Mouse (Mus musculus): ENCODE measurements at regions not wholly inside any gene's neighbourhood (a gene's known extent, or its start where the extent isn't known, plus 50 kb on each side); places are given as distances from the start of the nearest gene placed in this dataset.
A peak's percentile ranks its signal among the peaks of the same experiment; 100 is the strongest.

- in situ Hi-C loops (cut with MboI; ENCODE audit: low sequenced_read_pairs in 2 of 2, unreplicated experiment in 2 of 2), result no loop called here
- DNase-seq (ENCODE audit: low read depth, low spot score), result no peak
Measured at GRCm38 (mm10) chr15:17569205-17569604, 840.6 kb downstream of the Cdh9 start.

DNA sequence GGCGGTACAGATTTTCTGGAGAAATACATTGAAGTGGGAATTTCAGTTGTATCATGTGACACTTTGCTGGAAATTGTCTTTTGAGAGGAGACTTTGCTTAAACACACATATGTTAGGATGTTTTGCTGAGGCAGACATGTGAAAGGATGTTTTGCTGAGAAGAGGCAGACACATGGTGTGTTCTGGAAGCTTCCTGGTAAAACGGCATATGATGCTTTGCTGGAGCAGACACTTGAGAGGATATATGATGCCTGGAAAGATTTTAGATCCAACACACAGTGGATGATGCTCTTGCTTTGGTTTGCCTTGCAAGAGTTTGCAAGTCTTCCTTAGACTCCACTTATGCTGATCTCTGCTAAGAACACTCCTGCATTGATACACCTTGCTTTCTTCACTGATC, 860.1 kb downstream of the Cdh9 start:
- no peak overlapping the region for H3K27ac ChIP-seq (ENCODE audit: insufficient read depth, low read depth, low read length, poor library complexity, severe bottlenecking)
- in situ Hi-C loops (cut with MboI; ENCODE audit: low sequenced_read_pairs in 2 of 2, unreplicated experiment in 2 of 2), result no loop called here

More at GRCm38 (mm10) chr15:17569205-17569604, 840.6 kb downstream of the Cdh9 start:
- Histone ChIP-seq H3K9me3 (ENCODE audit: control insufficient read depth, insufficient read depth, low read depth, low read length) (no peaks in the 10 kb centered on the region), H3K4me3 (ENCODE audit: insufficient read depth in 1 of 2, low read depth in 1 of 2, low read length in 2 of 2, poor library complexity in 1 of 2, severe bottlenecking in 1 of 2) (no peak overlapping the region), H3K36me3 (ENCODE audit: control insufficient read depth, insufficient read depth, low read length, poor library complexity, severe bottlenecking) (no peaks in the 10 kb centered on the region), H3K4me1 (ENCODE audit: control insufficient read depth in 2 of 2, insufficient read depth in 2 of 2, low read length in 2 of 2, poor library complexity in 1 of 2) (no peaks in the 10 kb centered on the region), H3K9ac (ENCODE audit: insufficient read depth, low read depth, low read length, poor library complexity, severe bottlenecking) (no peak overlapping the region), H3K27ac (ENCODE audit: insufficient read depth, low read depth, low read length, poor library complexity, severe bottlenecking) (no peak overlapping the region)
- no peak for TF ChIP-seq ZNF384 (IDR thresholded peaks at IDR 0.05; ENCODE audit: low read depth, low read length)
- no peak for TF ChIP-seq CHD2 (IDR thresholded peaks at IDR 0.05; ENCODE audit: low read depth, low read length)
- no peak for TF ChIP-seq MAFK (IDR thresholded peaks at IDR 0.05; ENCODE audit: insufficient read depth, low read depth, low read length)
- no peak for TF ChIP-seq ZC3H11A (IDR thresholded peaks at IDR 0.05; ENCODE audit: borderline replicate concordance, low read depth, low read length)

GRCm38 (mm10) chr15:17604402-17604801, 875.8 kb downstream of the Cdh9 start:
- H3K36me3 ChIP-seq (ENCODE audit: control insufficient read depth, insufficient read depth, low read length, poor library complexity, severe bottlenecking), result no peaks in the 10 kb centered on the region
- H3K4me3 ChIP-seq (ENCODE audit: insufficient read depth in 1 of 2, low read depth in 1 of 2, low read length in 2 of 2, poor library complexity in 1 of 2, severe bottlenecking in 1 of 2), result no peak overlapping the region
- DNase-seq (ENCODE audit: low read depth, low spot score), result no peak
- H3K4me1 ChIP-seq (ENCODE audit: control insufficient read depth in 2 of 2, insufficient read depth in 2 of 2, low read length in 2 of 2, poor library complexity in 1 of 2), result no peaks in the 10 kb centered on the region
- no peak overlapping the region for H3K9ac ChIP-seq (ENCODE audit: insufficient read depth, low read depth, low read length, poor library complexity, severe bottlenecking)
- no peaks in the 10 kb centered on the region for H3K9me3 ChIP-seq (ENCODE audit: control insufficient read depth, insufficient read depth, low read depth, low read length)
- no peak for TF ChIP-seq MAFK (IDR thresholded peaks at IDR 0.05; ENCODE audit: insufficient read depth, low read depth, low read length)
- no peak for TF ChIP-seq CHD2 (IDR thresholded peaks at IDR 0.05; ENCODE audit: low read depth, low read length)
- TF ChIP-seq ZC3H11A (IDR thresholded peaks at IDR 0.05; ENCODE audit: borderline replicate concordance, low read depth, low read length), result no peak
- TF ChIP-seq ZNF384 (IDR thresholded peaks at IDR 0.05; ENCODE audit: low read depth, low read length), result no peak
- in situ Hi-C loops (cut with MboI; ENCODE audit: low sequenced_read_pairs in 2 of 2, unreplicated experiment in 2 of 2), result no loop called here
- H3K27ac ChIP-seq (ENCODE audit: insufficient read depth, low read depth, low read length, poor library complexity, severe bottlenecking), result no peak overlapping the region

More for the DNA sequence above, 860.1 kb downstream of the Cdh9 start:
- Histone ChIP-seq H3K4me3 (ENCODE audit: insufficient read depth in 1 of 2, low read depth in 1 of 2, low read length in 2 of 2, poor library complexity in 1 of 2, severe bottlenecking in 1 of 2) (no peak overlapping the region), H3K36me3 (ENCODE audit: control insufficient read depth, insufficient read depth, low read length, poor library complexity, severe bottlenecking) (no peaks in the 10 kb centered on the region), H3K9me3 (ENCODE audit: control insufficient read depth, insufficient read depth, low read depth, low read length) (no peaks in the 10 kb centered on the region), H3K9ac (ENCODE audit: insufficient read depth, low read depth, low read length, poor library complexity, severe bottlenecking) (no peak overlapping the region), H3K4me1 (ENCODE audit: control insufficient read depth in 2 of 2, insufficient read depth in 2 of 2, low read length in 2 of 2, poor library complexity in 1 of 2) (no peaks in the 10 kb centered on the region)
- TF ChIP-seq MAFK (IDR thresholded peaks at IDR 0.05; ENCODE audit: insufficient read depth, low read depth, low read length), result no peak
- no peak for TF ChIP-seq ZC3H11A (IDR thresholded peaks at IDR 0.05; ENCODE audit: borderline replicate concordance, low read depth, low read length)
- TF ChIP-seq ZNF384 (IDR thresholded peaks at IDR 0.05; ENCODE audit: low read depth, low read length), result no peak
- no peak for TF ChIP-seq CHD2 (IDR thresholded peaks at IDR 0.05; ENCODE audit: low read depth, low read length)
- no peak for TF ChIP-seq HCFC1 (IDR thresholded peaks at IDR 0.05; ENCODE audit: borderline replicate concordance, insufficient read depth, low read length)
- no peak for DNase-seq (ENCODE audit: low read depth, low spot score)

GRCm38 (mm10) chr15:17614945-17615344, 886.4 kb downstream of the Cdh9 start:
- in situ Hi-C loops (cut with MboI; ENCODE audit: low sequenced_read_pairs in 2 of 2, unreplicated experiment in 2 of 2), result no loop called here
- Histone ChIP-seq H3K27ac (ENCODE audit: insufficient read depth, low read depth, low read length, poor library complexity, severe bottlenecking) (no peak overlapping the region), H3K4me3 (ENCODE audit: insufficient read depth in 1 of 2, low read depth in 1 of 2, low read length in 2 of 2, poor library complexity in 1 of 2, severe bottlenecking in 1 of 2) (no peak overlapping the region), H3K9me3 (ENCODE audit: control insufficient read depth, insufficient read depth, low read depth, low read length) (no peaks in the 10 kb centered on the region), H3K4me1 (ENCODE audit: control insufficient read depth in 2 of 2, insufficient read depth in 2 of 2, low read length in 2 of 2, poor library complexity in 1 of 2) (no peaks in the 10 kb centered on the region), H3K9ac (ENCODE audit: insufficient read depth, low read depth, low read length, poor library complexity, severe bottlenecking) (no peak overlapping the region), H3K36me3 (ENCODE audit: control insufficient read depth, insufficient read depth, low read length, poor library complexity, severe bottlenecking) (no peaks in the 10 kb centered on the region)
- TF ChIP-seq HCFC1 (IDR thresholded peaks at IDR 0.05; ENCODE audit: borderline replicate concordance, insufficient read depth, low read length), result no peak
- TF ChIP-seq CHD2 (IDR thresholded peaks at IDR 0.05; ENCODE audit: low read depth, low read length), result no peak
- no peak for TF ChIP-seq MAFK (IDR thresholded peaks at IDR 0.05; ENCODE audit: insufficient read depth, low read depth, low read length)
- no peak for TF ChIP-seq ZNF384 (IDR thresholded peaks at IDR 0.05; ENCODE audit: low read depth, low read length)
- TF ChIP-seq ZC3H11A (IDR thresholded peaks at IDR 0.05; ENCODE audit: borderline replicate concordance, low read depth, low read length), result no peak
- DNase-seq (ENCODE audit: low read depth, low spot score), result no peak

DNA sequence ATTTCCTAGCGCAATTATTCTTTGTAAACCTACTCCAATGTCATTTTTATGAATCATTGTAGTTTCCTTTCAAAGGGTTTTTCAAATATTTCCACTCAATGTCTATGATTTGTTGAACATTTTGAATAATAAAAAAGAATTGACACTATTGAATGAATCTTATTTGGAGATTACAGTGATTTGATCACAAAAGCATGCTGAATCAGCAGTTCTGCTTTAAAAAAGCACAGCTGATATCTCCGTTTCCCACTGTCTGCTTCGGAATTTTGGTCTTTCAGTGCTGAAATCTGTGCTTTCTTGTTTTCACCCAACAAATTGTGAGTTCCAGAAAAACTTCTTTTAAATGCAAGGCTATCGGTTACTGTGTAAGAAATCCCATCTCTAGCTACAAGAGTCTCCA, 912.7 kb downstream of the Cdh9 start:
- no peaks in the 10 kb centered on the region for H3K9me3 ChIP-seq (ENCODE audit: control insufficient read depth, insufficient read depth, low read depth, low read length)
- peak; percentile 96 for TF ChIP-seq MAFK (IDR thresholded peaks at IDR 0.05; ENCODE audit: insufficient read depth, low read depth, low read length)
- no peak for TF ChIP-seq CHD2 (IDR thresholded peaks at IDR 0.05; ENCODE audit: low read depth, low read length)
- no peaks in the 10 kb centered on the region for H3K4me1 ChIP-seq (ENCODE audit: control insufficient read depth in 2 of 2, insufficient read depth in 2 of 2, low read length in 2 of 2, poor library complexity in 1 of 2)
- no peak overlapping the region for H3K27ac ChIP-seq (ENCODE audit: insufficient read depth, low read depth, low read length, poor library complexity, severe bottlenecking)
- no peak overlapping the region for H3K4me3 ChIP-seq (ENCODE audit: insufficient read depth in 1 of 2, low read depth in 1 of 2, low read length in 2 of 2, poor library complexity in 1 of 2, severe bottlenecking in 1 of 2)
- no peak overlapping the region for H3K9ac ChIP-seq (ENCODE audit: insufficient read depth, low read depth, low read length, poor library complexity, severe bottlenecking)
- no peak for DNase-seq (ENCODE audit: low read depth, low spot score)
- no peaks in the 10 kb centered on the region for H3K36me3 ChIP-seq (ENCODE audit: control insufficient read depth, insufficient read depth, low read length, poor library complexity, severe bottlenecking)
- in situ Hi-C loops (cut with MboI; ENCODE audit: low sequenced_read_pairs in 2 of 2, unreplicated experiment in 2 of 2), result no loop called here

All from ES-E14 (cell line).